Mouse (Mus musculus): ENCODE results near the gene Dock1. TPM values are rescaled to one million over a fixed set of nuclear protein-coding genes. Genes with fewer than 3 reads are reported as not detected.

Gene Dock1
- polyA plus RNA-seq, 1 experiment, result 14.3 TPM

- no peaks in the 10 kb centered on the region; the same call in 1 of the 2 replicates for H3K4me1 ChIP-seq (ENCODE audit: control insufficient read depth, insufficient read depth, low read length)
- no peak for TF ChIP-seq POLR2A (IDR thresholded peaks at IDR 0.05; ENCODE audit: extremely low read depth, insufficient read depth, low read length)
- TF ChIP-seq CTCF (IDR thresholded peaks at IDR 0.05; ENCODE audit: extremely low read depth, insufficient read depth, low read length), result no peak
- no peak overlapping the region for H3K4me3 ChIP-seq (ENCODE audit: insufficient read depth, low read length)
- H3K27ac ChIP-seq (ENCODE audit: insufficient read depth, low read length), result no peak overlapping the region
These were observed 406.4 kb downstream of the Dock1 start for GRCm38 (mm10) chr7:135076904-135077303.

GRCm38 (mm10) chr7:135077340-135077739, 406.9 kb downstream of the Dock1 start:
- Histone ChIP-seq H3K4me1 (ENCODE audit: control insufficient read depth, insufficient read depth, low read length) (no peaks in the 10 kb centered on the region; the same call in 1 of the 2 replicates), H3K27ac (ENCODE audit: insufficient read depth, low read length) (no peak overlapping the region), H3K4me3 (ENCODE audit: insufficient read depth, low read length) (no peak overlapping the region)
- TF ChIP-seq CTCF (IDR thresholded peaks at IDR 0.05; ENCODE audit: extremely low read depth, insufficient read depth, low read length) (no peak), POLR2A (IDR thresholded peaks at IDR 0.05; ENCODE audit: extremely low read depth, insufficient read depth, low read length) (no peak)

GRCm38 (mm10) chr7:135077806-135078205, 407.4 kb downstream of the Dock1 start:
- H3K4me3 ChIP-seq (ENCODE audit: insufficient read depth, low read length), result no peak overlapping the region
- H3K4me1 ChIP-seq (ENCODE audit: control insufficient read depth, insufficient read depth, low read length), result no peaks in the 10 kb centered on the region; the same call in 1 of the 2 replicates
- H3K27ac ChIP-seq (ENCODE audit: insufficient read depth, low read length), result no peak overlapping the region
- no peak for TF ChIP-seq CTCF (IDR thresholded peaks at IDR 0.05; ENCODE audit: extremely low read depth, insufficient read depth, low read length)
- TF ChIP-seq POLR2A (IDR thresholded peaks at IDR 0.05; ENCODE audit: extremely low read depth, insufficient read depth, low read length), result no peak

GRCm38 (mm10) chr7:135083421-135083820, 413.0 kb downstream of the Dock1 start:
- H3K27ac ChIP-seq (ENCODE audit: insufficient read depth, low read length), result no peak overlapping the region
- no peak for TF ChIP-seq POLR2A (IDR thresholded peaks at IDR 0.05; ENCODE audit: extremely low read depth, insufficient read depth, low read length)
- no peak for TF ChIP-seq CTCF (IDR thresholded peaks at IDR 0.05; ENCODE audit: extremely low read depth, insufficient read depth, low read length)
- no peak overlapping the region for H3K4me3 ChIP-seq (ENCODE audit: insufficient read depth, low read length)
- H3K4me1 ChIP-seq (ENCODE audit: control insufficient read depth, insufficient read depth, low read length), result no peaks in the 10 kb centered on the region

GRCm38 (mm10) chr7:135084069-135084468, 413.6 kb downstream of the Dock1 start:
- no peak overlapping the region for H3K27ac ChIP-seq (ENCODE audit: insufficient read depth, low read length)
- H3K4me1 ChIP-seq (ENCODE audit: control insufficient read depth, insufficient read depth, low read length), result no peaks in the 10 kb centered on the region
- TF ChIP-seq CTCF (IDR thresholded peaks at IDR 0.05; ENCODE audit: extremely low read depth, insufficient read depth, low read length) (no peak), POLR2A (IDR thresholded peaks at IDR 0.05; ENCODE audit: extremely low read depth, insufficient read depth, low read length) (no peak)
- no peak overlapping the region for H3K4me3 ChIP-seq (ENCODE audit: insufficient read depth, low read length)

GRCm38 (mm10) chr7:135086556-135086955, 416.1 kb downstream of the Dock1 start:
- TF ChIP-seq CTCF (IDR thresholded peaks at IDR 0.05; ENCODE audit: extremely low read depth, insufficient read depth, low read length) (no peak), POLR2A (IDR thresholded peaks at IDR 0.05; ENCODE audit: extremely low read depth, insufficient read depth, low read length) (no peak)
- H3K4me3 ChIP-seq (ENCODE audit: insufficient read depth, low read length), result no peak overlapping the region
- no peaks in the 10 kb centered on the region for H3K4me1 ChIP-seq (ENCODE audit: control insufficient read depth, insufficient read depth, low read length)
- H3K27ac ChIP-seq (ENCODE audit: insufficient read depth, low read length), result no peak overlapping the region

- Histone ChIP-seq H3K27ac (ENCODE audit: insufficient read depth, low read length) (no peak overlapping the region), H3K4me1 (ENCODE audit: control insufficient read depth, insufficient read depth, low read length) (no peaks in the 10 kb centered on the region), H3K4me3 (ENCODE audit: insufficient read depth, low read length) (no peak overlapping the region)
- TF ChIP-seq POLR2A (IDR thresholded peaks at IDR 0.05; ENCODE audit: extremely low read depth, insufficient read depth, low read length) (no peak), CTCF (IDR thresholded peaks at IDR 0.05; ENCODE audit: extremely low read depth, insufficient read depth, low read length) (no peak)
These were observed 419.2 kb downstream of the Dock1 start for GRCm38 (mm10) chr7:135089626-135090025.

GRCm38 (mm10) chr7:135093851-135094250, 423.4 kb downstream of the Dock1 start:
- Histone ChIP-seq H3K27ac (ENCODE audit: insufficient read depth, low read length) (no peak overlapping the region), H3K4me3 (ENCODE audit: insufficient read depth, low read length) (no peak overlapping the region), H3K4me1 (ENCODE audit: control insufficient read depth, insufficient read depth, low read length) (no peaks in the 10 kb centered on the region)
- no peak for TF ChIP-seq POLR2A (IDR thresholded peaks at IDR 0.05; ENCODE audit: extremely low read depth, insufficient read depth, low read length)
- no peak for TF ChIP-seq CTCF (IDR thresholded peaks at IDR 0.05; ENCODE audit: extremely low read depth, insufficient read depth, low read length)

GRCm38 (mm10) chr7:135101921-135102320, 431.5 kb downstream of the Dock1 start:
- Histone ChIP-seq H3K27ac (ENCODE audit: insufficient read depth, low read length) (no peak overlapping the region), H3K4me1 (ENCODE audit: control insufficient read depth, insufficient read depth, low read length) (no peaks in the 10 kb centered on the region), H3K4me3 (ENCODE audit: insufficient read depth, low read length) (no peak overlapping the region)
- TF ChIP-seq CTCF (IDR thresholded peaks at IDR 0.05; ENCODE audit: extremely low read depth, insufficient read depth, low read length), result no peak
- no peak for TF ChIP-seq POLR2A (IDR thresholded peaks at IDR 0.05; ENCODE audit: extremely low read depth, insufficient read depth, low read length)

GRCm38 (mm10) chr7:135106536-135106935, 436.1 kb downstream of the Dock1 start:
- Histone ChIP-seq H3K4me1 (ENCODE audit: control insufficient read depth, insufficient read depth, low read length) (no peaks in the 10 kb centered on the region), H3K4me3 (ENCODE audit: insufficient read depth, low read length) (no peak overlapping the region), H3K27ac (ENCODE audit: insufficient read depth, low read length) (no peak overlapping the region)
- TF ChIP-seq POLR2A (IDR thresholded peaks at IDR 0.05; ENCODE audit: extremely low read depth, insufficient read depth, low read length), result no peak
- TF ChIP-seq CTCF (IDR thresholded peaks at IDR 0.05; ENCODE audit: extremely low read depth, insufficient read depth, low read length), result no peak
